ENCODE assay signal across 8 mouse cellular contexts in genomic region chr6:124662477-124663423, GRCm38 (mm10). TPM values are rescaled to one million over a fixed set of nuclear protein-coding genes. Genes with fewer than 3 reads are reported as not detected.
A peak's percentile ranks its signal among the peaks of the same experiment; 100 is the strongest.
DNase-seq lines count a peak whose midpoint lies in the region; ATAC-seq lines count a peak whose summit lies in the region.

Lpcat3 (plus strand) TSS chr6:124663027.

- H3K27me3 ChIP-seq in hindbrain, embryonic 11.5 days (ENCODE audit: control insufficient read depth, insufficient read depth, low read length): no peaks in the 10 kb centered on the region

- H3K9me3 ChIP-seq in hindbrain, embryonic 11.5 days (ENCODE audit: control insufficient read depth, low read length): no peaks in the 10 kb centered on the region

- peak within 1 kb of the TSS; percentile 74 for H3K27ac ChIP-seq in hindbrain, embryonic 11.5 days (ENCODE audit: low read depth, low read length)

- H3K4me1 ChIP-seq in hindbrain, embryonic 11.5 days (replicated peaks; ENCODE audit: control insufficient read depth, insufficient read depth, low read length): 0 out of 2 replicates have a peak, but pooled peaks cover 2% of the 10 kb centered on the region

- peak within 1 kb of the TSS; percentile 63 for H3K4me2 ChIP-seq in hindbrain, embryonic 11.5 days (replicated peaks; ENCODE audit: low read depth, low read length)

- 1% methylated on average over 72 of the region's 87 CpGs for WGBS in hindbrain, embryonic 11.5 days

- peak within 1 kb of the TSS; percentile 63 for H3K4me3 ChIP-seq in hindbrain, embryonic 11.5 days (ENCODE audit: low read depth, low read length)

- DNase-seq in Muller cell, postnatal 12 days (ENCODE audit: inconsistent ontology term): peak; percentile 100
- peak; percentile 100 for DNase-seq in cerebellum, adult 9-11 months
- DNase-seq in frontal cortex, adult 2 months (ENCODE audit: extremely low spot score in 1 of 2, low spot score in 1 of 2): peak; percentile 95 to 98
- DNase-seq in hindbrain, embryonic 11.5 days (ENCODE audit: low spot score): peak; percentile 97
- DNase-seq in layer of hippocampus, postnatal 10 days (ENCODE audit: low spot score in 2 of 2): peak; percentile 97 to 99
- DNase-seq in lung, postnatal 10 days: peak; percentile 99
- DNase-seq in ovary, postnatal 36 days (ENCODE audit: low spot score): peak; percentile 100
- DNase-seq in thymus, postnatal 25 days: peak; percentile 100

- H3K9ac ChIP-seq in hindbrain, embryonic 11.5 days (ENCODE audit: low read depth, low read length): peak within 1 kb of the TSS; percentile 64

- ATAC-seq in hindbrain, embryonic 11.5 days (ENCODE audit: low FRiP score): peak; percentile 98

- H3K36me3 ChIP-seq in hindbrain, embryonic 11.5 days (ENCODE audit: control insufficient read depth, insufficient read depth, low read length): no peaks in the 10 kb centered on the region

RNA-seq across cellular contexts. Expression of gene Lpcat3, which starts in this region (rescaled TPM):
- 43.0 and 45.9 TPM in 2 replicates for polyA plus RNA-seq in frontal cortex, adult 2 months (2012; rRNA removed)
- 37.5 and 43.2 TPM in 2 replicates for polyA plus RNA-seq in hindbrain, embryonic 11.5 days (2014; fragmentation: Nextera tagmentation; extraction: Ambion mirVana)
- 10 to 100 TPM; 43.5 to 44.0 TPM for total RNA-seq in layer of hippocampus, postnatal 10 days (2021)

Comparison
In these comparisons a context has a peak if more than half of its experiments do, and no peak if none do; other contexts are left out.
1. Peak in every context shown above with its lines: DNase-seq, ATAC-seq, H3K4me3 ChIP-seq and H3K27ac ChIP-seq.